ENCODE assay signal across 9 mouse cellular contexts in the genomic region with DNA sequence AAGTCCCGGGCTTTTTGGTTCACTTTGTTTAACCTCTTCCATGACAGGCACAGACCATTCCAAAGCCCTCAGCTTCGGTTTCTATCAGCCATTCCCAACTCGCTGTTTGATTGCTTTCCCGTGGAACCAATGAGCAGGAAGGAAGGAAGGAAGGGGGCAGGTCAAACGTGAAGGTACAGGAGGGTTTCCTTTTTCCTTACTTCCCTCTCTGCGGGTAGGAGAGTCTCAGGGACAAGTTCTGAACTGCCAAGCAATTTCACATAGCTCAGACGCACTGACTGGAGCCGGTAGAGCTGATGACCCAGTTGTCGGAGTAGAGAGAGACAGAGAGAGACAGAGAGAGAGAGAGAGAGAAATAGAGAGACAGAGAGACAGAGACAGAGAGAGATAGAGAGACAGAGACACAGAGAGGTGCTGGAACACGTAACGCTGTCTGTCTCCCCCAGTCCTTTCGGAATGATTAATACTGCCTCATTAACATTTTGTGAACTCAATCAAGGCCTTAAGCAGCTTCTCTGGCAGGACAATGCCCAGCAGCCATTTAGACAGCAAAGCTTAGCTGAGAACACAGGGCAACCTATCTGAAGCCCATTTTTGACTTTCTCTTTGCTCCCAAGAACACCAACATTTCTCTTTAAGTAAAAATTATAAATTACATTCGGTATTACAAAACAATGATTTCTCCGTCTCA. TPM values are rescaled to one million over a fixed set of nuclear protein-coding genes. Genes with fewer than 3 reads are reported as not detected.
A peak's percentile ranks its signal among the peaks of the same experiment; 100 is the strongest.
DNase-seq lines count a peak whose midpoint lies in the region; ATAC-seq and TF ChIP-seq lines count a peak whose summit lies in the region.
"Had no signal": no experiment of that assay in that cellular context is flagged by ENCODE, and none has a peak within 500 bp of the region (broad histone marks: within the 10 kb centered on the region; RNA-seq: fewer than 3 reads in every experiment).

No protein-coding gene starts in this region.

- ATAC-seq in kidney, postnatal 0 days (replicated peaks; ENCODE audit: low FRiP score, low read depth), result no peak; the same call in 1 of the 2 replicates
- ATAC-seq in midbrain, embryonic 14.5 days (ENCODE audit: low FRiP score, low TSS enrichment), result no peak

- TF ChIP-seq POLR2A in brain, embryonic 14.5 days (IDR thresholded peaks at IDR 0.05; ENCODE audit: borderline replicate concordance, extremely low read depth, insufficient read depth, insufficient read length, poor library complexity, severe bottlenecking), result no peak

- H3K27ac ChIP-seq in kidney, postnatal 0 days, result peak overlapping the region; percentile 2; the same call in 1 of the 2 replicates
- no peak overlapping the region for H3K27ac ChIP-seq in midbrain, embryonic 14.5 days (replicated peaks; ENCODE audit: low read depth, low read length)

- no peak overlapping the region for H3K9ac ChIP-seq in kidney, postnatal 0 days (ENCODE audit: low read depth, low read length)
- H3K9ac ChIP-seq in midbrain, embryonic 14.5 days (replicated peaks; ENCODE audit: low read length), result no peak overlapping the region

- intact Hi-C loops in heart, postnatal 25 days (cut with DNase I), result no loop called here

- H3K36me3 ChIP-seq in kidney, postnatal 0 days (ENCODE audit: insufficient read depth, low read length), result no peaks in the 10 kb centered on the region
- no peaks in the 10 kb centered on the region for H3K36me3 ChIP-seq in midbrain, embryonic 14.5 days (ENCODE audit: control insufficient read depth, insufficient read depth, low read length)

- no peaks in the 10 kb centered on the region for H3K27me3 ChIP-seq in kidney, postnatal 0 days (ENCODE audit: insufficient read depth, low read length)
- no peaks in the 10 kb centered on the region for H3K27me3 ChIP-seq in midbrain, embryonic 14.5 days (ENCODE audit: control insufficient read depth, insufficient read depth, low read length)

- peak overlapping the region; percentile 10; the same call in 1 of the 2 replicates for H3K4me2 ChIP-seq in kidney, postnatal 0 days (ENCODE audit: low read length)
- no peak overlapping the region for H3K4me2 ChIP-seq in midbrain, embryonic 14.5 days (ENCODE audit: low read length)

- no peak overlapping the region for H3K4me3 ChIP-seq in kidney, postnatal 0 days (replicated peaks; ENCODE audit: low read depth, low read length)
- no peak overlapping the region for H3K4me3 ChIP-seq in midbrain, embryonic 14.5 days (replicated peaks; ENCODE audit: low read depth, low read length)
- H3K4me3 ChIP-seq: megakaryocyte, embryonic 14.5 days had no signal

- H3K4me1 ChIP-seq in kidney, postnatal 0 days (replicated peaks; ENCODE audit: insufficient read depth, low read length), result no peaks in the 10 kb centered on the region
- H3K4me1 ChIP-seq in midbrain, embryonic 14.5 days (ENCODE audit: control insufficient read depth, insufficient read depth, low read length), result 0 out of 2 replicates have a peak, but pooled peaks cover 8% of the 10 kb centered on the region
- H3K4me1 ChIP-seq: megakaryocyte, embryonic 14.5 days had no signal

- 49% methylated on average over 14 of the region's 14 CpGs for WGBS in kidney, postnatal 0 days
- 45% methylated on average over 14 of the region's 14 CpGs for WGBS in midbrain, embryonic 14.5 days

- H3K9me3 ChIP-seq in kidney, postnatal 0 days (replicated peaks; ENCODE audit: low read length), result no peaks in the 10 kb centered on the region
- H3K9me3 ChIP-seq in midbrain, embryonic 14.5 days (ENCODE audit: control insufficient read depth, low read length), result no peaks in the 10 kb centered on the region

- TF ChIP-seq CTCF in brain, embryonic 14.5 days (IDR thresholded peaks at IDR 0.05; ENCODE audit: borderline replicate concordance, extremely low read depth, insufficient read depth, insufficient read length), result no peak
- no peak for TF ChIP-seq CTCF in kidney, postnatal 0 days (IDR thresholded peaks at IDR 0.05; ENCODE audit: low read depth)

- DNase-seq in heart, adult 11 months, result peak; percentile 85
- no peak for DNase-seq in heart, postnatal 25 days (ENCODE audit: low spot score)
- DNase-seq in brain, embryonic 14.5 days (ENCODE audit: low read depth), result peak; percentile 51
- peak; percentile 37 for DNase-seq in kidney, postnatal 0 days (ENCODE audit: low spot score)
- peak; percentile 34 for DNase-seq in midbrain, embryonic 14.5 days
- DNase-seq in cerebellum, postnatal 4 days (ENCODE audit: low spot score in 2 of 2), result no peak
- DNase-seq in thymus, postnatal 25 days, result no peak
- DNase-seq in thymus, adult 18-20 months, result no peak

RNA-seq across cellular contexts. Expression of gene Nudt4, which starts 13.1 kb away (rescaled TPM):
- total RNA-seq in heart, postnatal 25 days (2021), result 100 to 1,000 TPM; 263 to 282 TPM
- polyA plus RNA-seq in brain, embryonic 14.5 days (2012; rRNA removed), result 53.4 and 64.6 TPM in 2 replicates
- 215 and 232 TPM in 2 replicates for polyA plus RNA-seq in kidney, postnatal 0 days (2015; fragmentation: Nextera tagmentation; extraction: Ambion mirVana)
- 64.9 and 80.0 TPM in 2 replicates for polyA plus RNA-seq in midbrain, embryonic 14.5 days (2014; fragmentation: Nextera tagmentation; extraction: Ambion mirVana)

Comparison
In these comparisons a context has a peak if more than half of its experiments do, and no peak if none do; other contexts are left out.
1. DNase-seq: peak in heart, adult 11 months (single experiment), brain, embryonic 14.5 days (single experiment), kidney, postnatal 0 days (single experiment) and midbrain, embryonic 14.5 days (single experiment); none in heart, postnatal 25 days (single experiment), cerebellum, postnatal 4 days (0 of 2), thymus, postnatal 25 days (single experiment) and thymus, adult 18-20 months (0 of 2).